Mouse (Mus musculus) ovary, postnatal 36 days (tissue): ENCODE results near the gene Resp18.
A peak's percentile ranks its signal among the peaks of the same experiment; 100 is the strongest.
"Not testable (repeated sequence)": the region's sequence is repeated elsewhere in the genome, so short reads cannot be mapped to it uniquely, and the experiment has no call there.

Experiments
- DNase-seq: peaks from one replicate; pipeline ENCODE4 v3.0.0; 2022; ENCODE audit warnings: low spot score, mixed read lengths

The Resp18 gene

GRCm38 (mm10) chr1:75236117-75237050 is 41.8 kb downstream of the Resp18 start, which contains the start of gene Dnajb2:
Gene Dnajb2 (plus strand): TSS chr1:75236406.
- DNase-seq: peak; percentile 85

GRCm38 (mm10) chr1:75234606-75235005 is 43.6 kb downstream of the Resp18 start:
- DNase-seq: peak; percentile 53

- not testable (repeated sequence) for DNase-seq
Measured at GRCm38 (mm10) chr1:75232489-75232888, 45.7 kb downstream of the Resp18 start.

- DNase-seq: no peak
Measured at GRCm38 (mm10) chr1:75231664-75232152, 46.5 kb downstream of the Resp18 start, which contains the start of gene A630095N17Rik. Gene A630095N17Rik (minus strand): TSS chr1:75232102.

- DNase-seq: no peak
Measured at GRCm38 (mm10) chr1:75231224-75231623, 47.0 kb downstream of the Resp18 start.

GRCm38 (mm10) chr1:75230335-75230994 is 47.8 kb downstream of the Resp18 start:
- no peak for DNase-seq

- no peak for DNase-seq
Measured at GRCm38 (mm10) chr1:75229158-75229557, 49.1 kb downstream of the Resp18 start.

GRCm38 (mm10) chr1:75227653-75228052 is 50.6 kb downstream of the Resp18 start:
- DNase-seq: no peak

- DNase-seq: no peak
Measured at GRCm38 (mm10) chr1:75226138-75226537, 52.1 kb downstream of the Resp18 start.

- no peak for DNase-seq
Measured at GRCm38 (mm10) chr1:75225473-75225872, 52.7 kb downstream of the Resp18 start.

- no peak for DNase-seq
Measured at GRCm38 (mm10) chr1:75223532-75223931, 54.7 kb downstream of the Resp18 start.

- DNase-seq: no peak
Measured at GRCm38 (mm10) chr1:75222926-75223325, 55.3 kb downstream of the Resp18 start.
